Comparison of ENCODE assay signal across 9 mouse cellular contexts in the genomic region with DNA sequence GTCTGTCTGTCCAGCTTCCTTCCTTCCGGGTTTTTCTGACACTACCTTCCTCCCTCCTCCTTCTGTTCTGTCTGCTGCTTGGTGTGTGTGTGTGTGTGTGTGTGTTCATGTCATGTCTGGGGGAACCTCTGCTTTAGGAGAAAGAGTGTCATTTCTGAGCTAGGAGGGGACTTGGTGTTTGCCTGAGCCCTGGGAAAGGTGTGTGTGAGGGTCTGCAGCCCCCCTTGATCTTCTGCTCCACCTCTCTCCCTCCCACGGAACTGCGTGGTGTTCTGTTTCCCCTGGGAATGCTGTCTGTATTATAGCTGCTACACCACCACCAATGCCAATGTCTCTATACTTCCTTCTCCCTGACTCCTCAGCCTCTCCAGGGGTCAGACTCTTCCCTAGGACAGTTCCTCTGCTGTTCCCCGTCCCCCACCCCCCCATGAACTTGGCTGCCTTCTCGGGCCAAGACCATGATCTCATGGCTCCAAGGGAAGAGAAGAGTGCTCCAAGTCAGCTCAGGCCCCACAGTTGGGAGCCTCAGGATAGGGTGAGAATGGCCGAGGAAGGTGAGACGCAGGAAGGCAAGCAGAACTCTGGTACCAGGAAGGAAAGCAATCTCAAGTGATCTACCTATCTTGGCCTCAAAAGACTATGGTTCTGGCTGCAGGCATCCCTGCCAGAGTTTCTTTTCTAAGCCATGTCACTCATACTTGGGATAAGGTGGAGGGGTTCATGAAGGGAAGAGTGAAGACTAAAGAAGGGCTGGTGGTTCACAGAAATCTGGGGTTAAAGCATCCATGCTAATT. TPM values are rescaled to one million over a fixed set of nuclear protein-coding genes. Genes with fewer than 3 reads are reported as not detected.
DNase-seq lines count a peak whose midpoint lies in the region; ATAC-seq and TF ChIP-seq lines count a peak whose summit lies in the region.
"Had no signal": no experiment of that assay in that cellular context is flagged by ENCODE, and none has a peak within 500 bp of the region (broad histone marks: within the 10 kb centered on the region; RNA-seq: fewer than 3 reads in every experiment).

No protein-coding gene starts in this region.

- WGBS in embryonic facial prominence, embryonic 11.5 days, result 27% methylated on average over 7 of the region's 7 CpGs
- 12% methylated on average over 7 of the region's 7 CpGs for WGBS in heart, postnatal 0 days
- WGBS in liver, embryonic 13.5 days (ENCODE audit: insufficient replicate concordance), result 30% methylated on average over 7 of the region's 7 CpGs

- no peak overlapping the region for H3K27ac ChIP-seq in embryonic facial prominence, embryonic 11.5 days (replicated peaks; ENCODE audit: low read depth, low read length)
- peak overlapping the region; percentile 93 for H3K27ac ChIP-seq in heart, postnatal 0 days (ENCODE audit: low read depth)
- peak overlapping the region; percentile 48; the same call in 1 of the 2 replicates for H3K27ac ChIP-seq in liver, embryonic 13.5 days

- peak overlapping the region; percentile 92 for H3K9ac ChIP-seq in embryonic facial prominence, embryonic 11.5 days (replicated peaks; ENCODE audit: low read length)
- peak overlapping the region; percentile 94 for H3K9ac ChIP-seq in heart, postnatal 0 days (replicated peaks; ENCODE audit: low read depth, low read length)
- peak overlapping the region; percentile 77; the same call in 1 of the 2 replicates for H3K9ac ChIP-seq in liver, embryonic 13.5 days

- H3K4me1 ChIP-seq in embryonic facial prominence, embryonic 11.5 days (ENCODE audit: control insufficient read depth, insufficient read depth, low read length), result peaks cover 37% of the 10 kb centered on the region
- peaks cover 42% of the 10 kb centered on the region for H3K4me1 ChIP-seq in heart, postnatal 0 days (ENCODE audit: control insufficient read depth, insufficient read depth)
- peaks cover 72% of the 10 kb centered on the region for H3K4me1 ChIP-seq in liver, embryonic 13.5 days (replicated peaks)

- peak overlapping the region; percentile 81 for H3K4me2 ChIP-seq in embryonic facial prominence, embryonic 11.5 days (ENCODE audit: low read depth, low read length)
- peak overlapping the region; percentile 85 for H3K4me2 ChIP-seq in heart, postnatal 0 days (ENCODE audit: low read depth, low read length)
- H3K4me2 ChIP-seq in liver, embryonic 13.5 days, result peak overlapping the region; percentile 77

- peak; percentile 19 to 26 for DNase-seq in layer of hippocampus, postnatal 10 days (ENCODE audit: low spot score in 2 of 2)
- no peak for DNase-seq in layer of hippocampus, postnatal 14 days (ENCODE audit: low spot score in 2 of 2)
- no peak for DNase-seq in embryonic facial prominence, embryonic 11.5 days (ENCODE audit: low spot score)
- DNase-seq in heart, postnatal 0 days (ENCODE audit: low spot score), result no peak
- DNase-seq in liver, embryonic 13.5 days, result no peak
- no peak for DNase-seq in urinary bladder, postnatal 4 days (ENCODE audit: low spot score in 2 of 2)
- DNase-seq in thymus, postnatal 10 days (ENCODE audit: low spot score in 2 of 2), result no peak
- DNase-seq in frontal cortex, adult 2 months (ENCODE audit: extremely low spot score in 1 of 2, low spot score in 1 of 2), result no peak

- no peaks in the 10 kb centered on the region for H3K36me3 ChIP-seq in embryonic facial prominence, embryonic 11.5 days (replicated peaks; ENCODE audit: control insufficient read depth, insufficient read depth, low read depth, low read length)
- no peaks in the 10 kb centered on the region for H3K36me3 ChIP-seq in heart, postnatal 0 days (replicated peaks; ENCODE audit: control insufficient read depth, insufficient read depth, low read length)
- no peaks in the 10 kb centered on the region for H3K36me3 ChIP-seq in liver, embryonic 13.5 days

- no peak for TF ChIP-seq EP300 in heart, postnatal 0 days (IDR thresholded peaks at IDR 0.05; ENCODE audit: low read depth)

- peak overlapping the region; percentile 98 for H3K4me3 ChIP-seq in embryonic facial prominence, embryonic 11.5 days (ENCODE audit: low read depth, low read length)
- peak overlapping the region; percentile 97 for H3K4me3 ChIP-seq in heart, postnatal 0 days (ENCODE audit: low read depth, low read length)
- peak overlapping the region; percentile 72 for H3K4me3 ChIP-seq in liver, embryonic 13.5 days (replicated peaks)

- ATAC-seq in embryonic facial prominence, embryonic 11.5 days (replicated peaks; ENCODE audit: insufficient number of reproducible peaks, low FRiP score, low TSS enrichment, low read depth), result no peak
- ATAC-seq in heart, postnatal 0 days (ENCODE audit: insufficient read depth, low read depth), result no peak
- ATAC-seq in liver, embryonic 13.5 days (ENCODE audit: low read depth), result no peak

- no peaks in the 10 kb centered on the region for H3K27me3 ChIP-seq in embryonic facial prominence, embryonic 11.5 days (ENCODE audit: control insufficient read depth, insufficient read depth, low read length)
- H3K27me3 ChIP-seq in heart, postnatal 0 days (ENCODE audit: control insufficient read depth, insufficient read depth, low read length), result no peaks in the 10 kb centered on the region
- peaks cover 58% of the 10 kb centered on the region for H3K27me3 ChIP-seq in liver, embryonic 13.5 days

- H3K9me3 ChIP-seq in embryonic facial prominence, embryonic 11.5 days (replicated peaks; ENCODE audit: control insufficient read depth, low read length), result no peaks in the 10 kb centered on the region
- no peaks in the 10 kb centered on the region for H3K9me3 ChIP-seq in heart, postnatal 0 days (replicated peaks; ENCODE audit: control insufficient read depth, low read length)
- no peaks in the 10 kb centered on the region for H3K9me3 ChIP-seq in liver, embryonic 13.5 days (replicated peaks)

- TF ChIP-seq CTCF in heart, postnatal 0 days (IDR thresholded peaks at IDR 0.05; ENCODE audit: low read depth), result no peak

RNA-seq across cellular contexts. Expression of a gene that starts 1.9 kb away (rescaled TPM):
- total RNA-seq in layer of hippocampus, postnatal 10 days (2021), result 10 to 100 TPM; 91.2 to 97.7 TPM
- 10 to 100 TPM; 76.1 to 76.3 TPM for total RNA-seq in layer of hippocampus, postnatal 14 days (2021)
- 10.3 and 11.8 TPM in 2 replicates for polyA plus RNA-seq in embryonic facial prominence, embryonic 11.5 days (2014; fragmentation: Nextera tagmentation; extraction: Ambion mirVana)
- 12.4 and 33.9 TPM in 2 replicates for total RNA-seq in heart, postnatal 0 days (2014; rRNA removed; ENCODE audit: low replicate concordance)
- 4.4 and 5.2 TPM in 2 replicates for polyA plus RNA-seq in heart, postnatal 0 days (2015; fragmentation: Nextera tagmentation; extraction: Ambion mirVana)
- 1.0 and 1.5 TPM in 2 replicates for polyA plus RNA-seq in liver, embryonic 13.5 days (2015; fragmentation: Nextera tagmentation; extraction: Ambion mirVana)
- 20.1 and 21.7 TPM in 2 replicates for polyA plus RNA-seq in frontal cortex, adult 2 months (2012; rRNA removed)

RNA-seq across cellular contexts. Expression of a gene that starts 29.7 kb away (rescaled TPM):
- total RNA-seq in layer of hippocampus, postnatal 10 days (2021), result not detected
- total RNA-seq in layer of hippocampus, postnatal 14 days (2021), result not detected
- polyA plus RNA-seq in embryonic facial prominence, embryonic 11.5 days (2014; fragmentation: Nextera tagmentation; extraction: Ambion mirVana), result 0.59 and 1.3 TPM in 2 replicates
- 18.0 TPM in 1 of 2 replicates, not detected in the other for total RNA-seq in heart, postnatal 0 days (2014; rRNA removed; ENCODE audit: low replicate concordance)
- not detected in 2 replicates for polyA plus RNA-seq in heart, postnatal 0 days (2015; fragmentation: Nextera tagmentation; extraction: Ambion mirVana)
- not detected in 2 replicates for polyA plus RNA-seq in liver, embryonic 13.5 days (2015; fragmentation: Nextera tagmentation; extraction: Ambion mirVana)
- 0.19 TPM in 1 of 2 replicates, not detected in the other for polyA plus RNA-seq in frontal cortex, adult 2 months (2012; rRNA removed)
- polyA plus RNA-seq: brain, embryonic 14.5 days had no signal

RNA-seq across cellular contexts. Expression of a gene that starts 43.6 kb away (rescaled TPM):
- total RNA-seq in layer of hippocampus, postnatal 10 days (2021), result not detected
- not detected for total RNA-seq in layer of hippocampus, postnatal 14 days (2021)
- polyA plus RNA-seq in embryonic facial prominence, embryonic 11.5 days (2014; fragmentation: Nextera tagmentation; extraction: Ambion mirVana), result not detected in 2 replicates
- total RNA-seq in heart, postnatal 0 days (2014; rRNA removed; ENCODE audit: low replicate concordance), result not detected in 2 replicates
- polyA plus RNA-seq in heart, postnatal 0 days (2015; fragmentation: Nextera tagmentation; extraction: Ambion mirVana), result not detected in 2 replicates
- polyA plus RNA-seq in liver, embryonic 13.5 days (2015; fragmentation: Nextera tagmentation; extraction: Ambion mirVana), result not detected in 2 replicates
- polyA plus RNA-seq in frontal cortex, adult 2 months (2012; rRNA removed), result not detected in 2 replicates
- polyA plus RNA-seq: brain, embryonic 14.5 days had no signal

Comparison
In these comparisons a context has a peak if more than half of its experiments do, and no peak if none do; other contexts are left out.
1. DNase-seq: peak in layer of hippocampus, postnatal 10 days (2 of 2); none in layer of hippocampus, postnatal 14 days (0 of 2), embryonic facial prominence, embryonic 11.5 days (single experiment), heart, postnatal 0 days (single experiment), liver, embryonic 13.5 days (single experiment), urinary bladder, postnatal 4 days (0 of 2), thymus, postnatal 10 days (0 of 2) and frontal cortex, adult 2 months (0 of 2).
2. Peak in every context shown above with its lines, with median percentiles within 50 percentile points of each other: H3K4me2 ChIP-seq, H3K4me3 ChIP-seq and H3K9ac ChIP-seq.